Mouse (Mus musculus): Measurements from ENCODE around the gene Limch1.

Limch1 gene

DNA sequence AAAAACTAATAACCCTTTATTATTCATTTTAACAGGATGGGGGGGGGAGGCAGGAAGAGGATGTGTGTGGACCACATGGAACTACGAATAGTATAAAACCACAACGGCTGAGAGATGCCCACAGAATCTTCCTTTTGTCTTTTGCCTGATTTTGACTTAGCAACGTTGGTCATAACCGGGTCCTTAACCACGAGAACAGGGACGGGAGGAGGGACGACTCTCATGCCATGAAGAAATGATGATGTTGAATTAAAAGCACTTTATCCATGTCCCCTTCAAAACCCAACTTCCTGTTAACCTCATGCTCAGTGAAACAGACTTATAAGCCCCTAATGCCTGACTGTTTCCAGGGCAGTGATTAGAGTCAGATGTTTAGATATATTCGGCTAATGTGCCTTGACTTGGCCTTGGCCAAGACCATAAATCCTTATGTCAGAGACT, 41.0 kb downstream of the Limch1 start:
- DNase-seq (ENCODE audit: low spot score), result no peak

DNA sequence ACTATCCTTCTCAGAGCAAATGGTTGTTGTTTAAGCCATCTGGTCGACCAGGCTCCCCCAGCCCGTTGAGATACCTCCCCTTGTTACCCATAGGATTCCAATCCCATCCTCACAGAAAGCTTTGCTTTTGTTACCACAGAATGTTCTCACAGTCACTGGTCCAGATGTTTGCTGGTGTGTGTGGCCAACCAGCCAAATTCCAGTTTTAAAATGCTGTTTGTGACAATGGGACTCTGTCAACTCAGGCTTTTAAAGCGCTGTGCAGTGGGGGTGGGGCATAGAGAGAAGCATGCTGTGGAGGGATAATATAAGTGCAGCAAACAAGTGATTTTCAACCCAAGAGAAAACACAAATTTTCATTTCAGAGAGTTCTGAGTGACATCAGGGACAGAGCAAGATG, 43.4 kb downstream of the Limch1 start:
- no peak for DNase-seq (ENCODE audit: low spot score)

DNA sequence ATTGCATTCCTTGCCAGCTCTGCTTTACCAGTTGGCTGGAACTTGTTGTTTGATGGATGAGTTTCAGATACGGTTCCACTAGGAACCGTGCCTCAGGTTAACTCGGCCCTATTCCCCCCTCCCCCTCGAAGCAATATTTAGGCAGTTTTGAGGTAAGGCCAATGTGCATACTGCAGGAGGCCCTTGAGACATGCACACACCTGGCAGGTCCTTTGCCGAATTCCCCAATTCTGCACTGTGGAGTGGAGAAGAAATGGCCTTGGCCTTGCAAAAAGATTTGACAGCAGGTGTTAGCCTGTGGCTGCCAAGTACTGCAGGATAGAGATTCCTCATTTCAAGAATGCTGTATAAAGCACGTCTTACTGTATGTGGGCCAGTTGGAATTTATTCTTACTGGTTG, 45.5 kb downstream of the Limch1 start:
- no peak for DNase-seq (ENCODE audit: low spot score)

DNA sequence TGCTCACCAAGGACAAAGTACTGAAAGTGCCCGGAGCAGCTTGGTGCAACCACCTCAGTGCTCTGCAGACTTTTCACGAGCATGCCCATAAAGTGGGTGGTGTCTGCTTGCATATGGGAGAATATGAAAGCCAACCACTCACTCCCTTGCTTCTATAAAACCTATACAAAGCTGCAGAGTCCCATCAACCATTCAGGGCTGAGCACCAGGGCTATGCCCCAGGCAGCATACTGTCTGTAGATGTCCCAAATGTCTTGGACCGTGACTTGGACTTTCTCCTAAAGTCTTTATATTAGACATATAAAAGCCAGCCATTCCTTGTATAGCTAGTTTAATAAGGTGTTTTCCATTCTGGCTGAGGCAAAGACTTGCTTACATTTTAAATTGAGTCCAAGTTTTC, 47.6 kb downstream of the Limch1 start:
- no peak for DNase-seq (ENCODE audit: low spot score)

DNA sequence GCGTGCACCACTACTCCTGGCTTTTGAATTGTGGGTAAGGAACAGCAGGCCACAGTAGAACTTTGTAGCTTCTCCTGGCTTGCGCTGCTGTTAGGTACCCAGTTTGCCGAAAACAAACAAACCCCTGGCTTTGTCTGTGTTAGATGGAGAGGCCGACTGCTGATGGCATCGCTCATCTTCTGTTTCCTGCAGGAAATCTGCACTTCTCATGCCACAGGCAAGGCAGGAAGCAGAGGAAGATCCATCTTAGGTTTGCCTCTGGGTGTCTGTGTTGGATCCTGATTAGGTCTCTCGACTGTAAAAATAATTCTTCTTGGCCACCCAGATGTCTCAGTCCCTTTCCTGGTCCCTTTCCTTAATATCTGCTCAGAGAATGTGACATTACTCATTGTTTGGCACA, 51.7 kb downstream of the Limch1 start:
- no peak for DNase-seq (ENCODE audit: low spot score)

DNA sequence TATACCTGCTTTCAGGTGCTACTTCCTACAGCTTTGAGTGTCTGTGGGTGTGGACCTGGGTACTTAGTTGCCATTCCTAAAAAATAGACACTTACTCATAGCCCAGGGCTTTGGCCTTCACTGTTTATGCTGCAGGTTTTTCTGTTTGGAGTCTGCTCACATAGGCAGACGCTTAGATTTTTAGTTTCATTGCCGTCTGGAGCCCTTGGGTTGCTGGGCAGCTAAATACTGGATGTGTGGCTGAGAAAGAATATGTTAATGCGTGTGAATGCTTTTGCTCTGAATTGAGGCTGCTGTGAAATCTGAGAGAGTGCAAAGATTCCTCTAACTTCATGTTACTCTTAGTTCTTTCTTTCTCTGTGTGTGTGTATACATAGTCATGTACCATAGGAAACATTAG, 52.5 kb downstream of the Limch1 start:
- DNase-seq (ENCODE audit: low spot score), result peak; percentile 11

DNA sequence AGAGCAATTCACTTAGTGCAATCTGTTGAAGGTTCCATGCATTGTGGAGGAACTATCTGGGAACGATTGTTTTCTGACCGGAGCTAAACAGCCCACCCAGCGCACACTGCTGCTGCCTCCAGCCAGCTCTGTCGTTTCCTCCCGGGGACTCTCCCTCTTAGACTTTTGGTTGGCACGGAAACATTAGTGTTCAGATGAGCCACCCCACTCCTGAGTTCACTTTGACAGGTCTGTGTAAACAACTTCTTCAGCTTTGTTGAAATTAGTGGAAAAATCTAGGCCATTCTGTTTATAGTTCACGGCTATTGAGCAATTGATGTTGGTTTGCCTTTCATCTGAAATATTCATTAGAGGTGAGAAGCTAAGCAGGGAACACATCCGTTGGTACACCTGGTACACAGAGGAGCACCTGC, 53.0 kb downstream of the Limch1 start:
- DNase-seq (ENCODE audit: low spot score), result no peak

DNA sequence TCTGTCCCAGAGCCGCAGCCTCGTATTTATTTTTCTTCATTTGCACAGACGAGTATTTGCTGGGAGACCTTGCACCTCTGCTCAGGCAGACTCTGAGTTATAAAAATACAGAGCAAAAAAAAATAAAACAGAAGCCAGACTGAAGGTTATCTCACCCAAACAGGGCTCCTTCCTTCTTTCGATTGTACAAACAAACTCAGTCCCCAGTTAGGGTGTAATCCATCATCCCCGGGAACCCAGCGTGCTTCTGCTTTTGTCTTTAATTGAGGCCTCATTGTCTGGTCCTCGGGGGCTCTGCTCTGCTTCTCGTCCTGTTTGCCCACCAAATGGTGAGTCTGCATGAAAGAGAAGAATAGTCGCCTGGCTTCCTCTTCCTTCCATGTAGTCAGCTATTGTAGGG, 54.6 kb downstream of the Limch1 start:
- no peak for DNase-seq (ENCODE audit: low spot score)

DNA sequence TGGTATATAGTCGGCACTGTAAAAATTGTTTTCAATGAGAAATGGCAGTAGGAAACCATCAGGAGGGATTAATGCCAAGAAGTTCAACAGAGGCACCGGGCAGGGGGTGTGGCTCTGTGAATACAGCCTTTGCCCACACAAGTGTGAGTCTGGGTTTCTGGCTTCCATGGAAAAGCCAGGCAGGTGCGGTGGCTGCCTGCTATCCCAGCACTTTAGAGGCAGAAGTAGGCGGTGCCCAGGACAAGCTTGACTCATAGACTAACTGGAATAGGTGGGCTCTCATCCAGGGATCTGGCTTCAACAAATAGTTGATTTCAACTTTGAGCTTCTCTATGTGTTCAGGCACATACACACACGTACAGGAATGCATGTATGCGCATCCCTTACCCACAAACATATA, 55.4 kb downstream of the Limch1 start:
- no peak for DNase-seq (ENCODE audit: low spot score)

DNA sequence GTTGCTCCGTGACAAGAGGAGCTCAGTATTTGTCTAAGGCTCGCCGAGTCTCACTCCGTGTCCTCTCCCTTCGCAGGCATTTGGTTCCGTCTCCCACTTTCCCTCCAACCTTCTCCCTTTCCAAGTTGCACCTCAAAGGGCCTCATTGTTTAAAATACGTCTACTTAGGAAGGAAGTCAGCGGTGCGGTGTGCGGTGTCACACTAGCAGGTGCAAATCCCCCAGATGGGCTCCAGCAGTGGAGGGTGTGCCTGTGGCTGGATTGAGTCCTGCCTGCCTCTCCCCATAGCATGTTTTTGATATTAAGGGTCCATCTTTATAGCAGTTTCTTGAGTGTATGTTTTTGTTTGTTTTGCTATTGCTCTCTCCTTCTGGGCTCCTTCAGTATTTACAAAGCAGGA, 56.6 kb downstream of the Limch1 start:
- no peak for DNase-seq (ENCODE audit: low spot score)

DNA sequence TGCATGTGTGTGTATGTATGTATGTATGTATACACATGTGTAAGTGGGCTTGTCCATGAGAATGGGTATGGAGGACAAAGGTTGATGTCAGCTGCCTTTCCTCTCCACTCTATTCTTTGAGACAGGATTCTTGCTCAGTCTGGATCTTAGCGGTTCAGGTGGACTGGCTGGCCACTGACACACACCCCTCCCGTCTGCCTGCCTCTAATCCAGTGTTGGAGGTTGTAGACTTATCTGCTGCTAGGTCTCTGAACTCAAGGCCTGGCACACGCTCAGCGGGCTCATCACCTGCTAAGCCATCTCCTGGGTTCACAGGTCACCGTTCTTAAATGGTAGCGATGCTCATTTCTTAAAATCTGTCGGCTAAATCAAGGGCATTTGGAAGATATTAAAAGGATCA, 60.7 kb downstream of the Limch1 start:
- no peak for DNase-seq (ENCODE audit: low spot score)

DNA sequence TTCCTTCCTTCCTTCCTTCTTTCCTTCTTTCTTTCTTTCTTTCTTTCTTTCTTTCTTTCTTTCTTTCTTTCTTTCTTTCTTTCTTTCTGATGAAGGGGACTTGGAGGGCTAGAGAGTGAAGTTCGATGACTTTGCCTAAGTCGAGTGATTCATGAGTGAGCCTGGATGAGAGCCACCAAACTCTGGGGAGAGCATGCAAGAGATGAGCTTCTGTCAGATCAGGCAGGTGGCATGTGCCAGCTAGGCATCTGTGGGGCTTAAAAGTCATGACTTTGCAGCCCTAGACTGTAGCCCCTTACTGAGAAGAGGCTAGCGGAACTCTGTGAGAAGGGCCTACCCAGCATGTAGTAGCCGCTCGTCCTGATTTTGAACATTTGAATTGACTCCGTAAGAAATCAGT, 62.1 kb downstream of the Limch1 start:
- no peak for DNase-seq (ENCODE audit: low spot score)

DNA sequence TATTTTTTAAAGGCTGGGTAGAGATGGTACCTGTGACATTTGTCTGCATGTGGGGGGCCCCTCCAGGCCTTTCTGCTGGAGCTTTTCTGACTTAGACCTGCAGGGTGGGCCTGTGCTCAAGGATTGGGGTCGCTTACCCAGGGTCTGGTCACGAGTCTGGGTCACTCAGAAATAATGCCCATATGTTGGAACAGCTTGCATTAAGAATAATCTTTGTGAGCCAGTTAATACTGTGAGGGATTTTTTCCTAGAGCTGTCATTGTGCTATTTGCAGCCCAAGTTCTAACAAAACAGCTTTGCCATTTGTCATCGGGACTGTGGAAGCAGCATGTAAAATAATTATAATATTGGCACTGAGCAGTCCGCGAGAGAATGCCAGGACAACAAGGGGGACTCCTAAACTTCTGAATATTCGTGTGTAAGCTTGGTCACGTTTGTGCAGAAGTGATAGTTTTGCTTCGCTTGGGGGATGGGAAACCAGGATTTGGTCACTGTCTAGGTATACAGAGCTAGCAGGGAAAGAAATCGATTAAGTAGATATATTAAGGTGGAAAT, 63.5 kb downstream of the Limch1 start:
- DNase-seq (ENCODE audit: low spot score), result no peak

DNA sequence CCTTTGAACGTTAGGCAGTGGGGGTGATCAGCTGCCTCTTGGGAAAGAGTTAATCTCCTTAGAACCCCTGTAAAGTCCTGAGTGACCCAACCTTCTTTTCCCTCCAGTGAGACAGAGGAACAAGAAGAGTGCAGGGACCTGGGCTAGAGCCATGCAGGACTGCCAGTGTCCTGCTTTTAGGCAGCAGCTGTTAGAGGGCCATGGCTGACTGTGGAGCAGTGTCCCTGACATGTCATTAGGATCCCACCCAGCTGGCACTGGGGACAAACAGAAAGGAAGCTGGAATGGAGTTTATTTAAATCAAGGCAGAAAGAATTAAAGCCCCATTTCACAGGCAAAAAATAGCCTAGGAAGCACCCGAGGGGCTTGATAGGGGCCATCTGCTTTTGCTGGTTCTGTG, 64.8 kb downstream of the Limch1 start:
- no peak for DNase-seq (ENCODE audit: low spot score)

DNA sequence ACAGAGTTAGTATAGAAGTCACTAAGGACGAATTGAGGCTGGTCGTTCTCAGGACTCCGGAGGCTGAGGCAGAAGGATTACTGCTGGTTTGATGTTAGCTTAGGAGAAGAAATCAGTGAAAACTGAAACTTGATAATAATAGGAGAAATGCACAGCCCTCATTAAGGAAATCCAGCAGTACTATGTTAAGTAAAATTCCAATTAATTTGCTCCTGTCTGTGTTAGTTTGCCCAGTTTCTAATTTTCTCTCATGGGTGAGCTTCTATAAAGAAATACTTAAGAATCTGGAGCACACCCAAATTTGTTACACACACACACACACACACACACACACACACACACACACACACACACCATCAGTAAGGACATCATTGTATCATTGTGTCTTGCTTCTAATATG, 69.0 kb downstream of the Limch1 start:
- DNase-seq (ENCODE audit: low spot score), result no peak

DNA sequence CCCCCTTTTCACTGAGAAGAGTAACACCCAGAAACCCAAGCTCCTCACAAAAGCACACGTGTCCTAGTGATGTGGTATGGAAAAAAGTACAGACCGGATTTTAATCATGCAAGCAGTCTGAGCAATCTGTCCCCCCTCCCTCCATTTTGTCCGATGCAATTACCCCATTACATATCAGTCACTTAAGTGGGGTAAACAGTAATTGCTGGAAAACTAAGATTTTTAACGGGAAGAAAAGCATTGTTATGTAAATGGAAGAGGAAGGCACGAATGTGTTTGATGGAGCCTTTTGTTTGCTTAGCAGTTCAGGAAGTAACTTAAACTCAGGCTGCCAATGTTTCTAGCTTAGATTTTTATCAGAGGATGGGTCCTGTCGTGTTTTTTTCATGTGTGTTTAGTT, 70.2 kb downstream of the Limch1 start:
- no peak for DNase-seq (ENCODE audit: low spot score)

DNA sequence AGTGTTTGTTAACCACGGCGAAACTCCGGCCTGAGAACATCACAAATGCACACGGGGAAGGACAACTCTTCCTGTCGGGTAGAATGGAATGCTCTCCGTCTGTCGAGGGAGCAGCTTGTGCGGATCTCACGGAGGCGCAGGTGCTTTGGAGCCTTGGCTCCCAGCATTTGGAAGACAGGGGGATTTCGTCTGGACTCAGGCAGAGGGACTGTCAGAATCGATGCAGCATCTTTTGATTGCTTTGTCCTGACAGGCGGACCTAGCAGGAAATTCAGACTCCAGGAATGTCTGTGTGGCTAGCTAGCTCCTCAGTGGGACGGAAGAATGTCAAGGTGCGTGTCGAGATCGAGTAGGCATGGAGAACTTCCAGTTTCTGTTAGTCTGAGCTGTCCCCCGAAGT, 71.1 kb downstream of the Limch1 start:
- DNase-seq (ENCODE audit: low spot score), result no peak

DNA sequence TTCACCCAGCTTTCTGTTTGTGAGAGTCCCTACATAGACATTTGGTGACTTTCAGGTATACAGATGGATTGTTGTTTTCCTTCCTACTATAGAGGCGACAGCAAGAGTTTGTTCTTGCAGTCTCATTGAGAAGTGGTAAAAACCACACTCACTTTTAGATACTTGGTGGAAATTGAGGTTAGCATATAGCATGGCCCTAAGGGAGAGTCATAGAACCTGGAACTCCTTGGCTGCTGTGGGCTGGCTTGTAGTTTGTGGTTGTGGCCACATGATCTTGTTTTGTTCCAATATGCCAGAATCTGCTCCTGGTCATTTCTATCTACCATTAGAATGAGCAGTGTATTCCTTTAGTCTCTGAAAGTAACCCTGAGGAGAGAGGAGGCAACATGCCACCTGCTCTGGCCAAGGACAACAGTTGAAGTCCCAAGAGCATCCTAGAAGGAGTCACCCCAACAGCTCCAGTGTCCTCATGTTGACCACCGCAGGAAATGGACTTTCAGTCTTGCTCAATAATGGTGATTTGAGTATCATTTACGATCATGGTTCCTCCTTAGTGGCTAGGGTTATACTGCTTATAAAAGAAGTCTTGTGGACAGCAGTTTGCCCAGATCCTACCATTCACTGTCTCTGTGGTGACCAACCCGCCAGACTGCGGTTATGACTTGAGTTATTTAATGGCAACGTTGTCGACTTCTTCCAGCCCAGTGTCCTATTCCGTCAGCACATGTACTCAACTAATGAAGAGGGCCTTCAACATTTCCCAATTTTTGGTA, 71.7 kb downstream of the Limch1 start:
- DNase-seq (ENCODE audit: low spot score), result no peak

DNA sequence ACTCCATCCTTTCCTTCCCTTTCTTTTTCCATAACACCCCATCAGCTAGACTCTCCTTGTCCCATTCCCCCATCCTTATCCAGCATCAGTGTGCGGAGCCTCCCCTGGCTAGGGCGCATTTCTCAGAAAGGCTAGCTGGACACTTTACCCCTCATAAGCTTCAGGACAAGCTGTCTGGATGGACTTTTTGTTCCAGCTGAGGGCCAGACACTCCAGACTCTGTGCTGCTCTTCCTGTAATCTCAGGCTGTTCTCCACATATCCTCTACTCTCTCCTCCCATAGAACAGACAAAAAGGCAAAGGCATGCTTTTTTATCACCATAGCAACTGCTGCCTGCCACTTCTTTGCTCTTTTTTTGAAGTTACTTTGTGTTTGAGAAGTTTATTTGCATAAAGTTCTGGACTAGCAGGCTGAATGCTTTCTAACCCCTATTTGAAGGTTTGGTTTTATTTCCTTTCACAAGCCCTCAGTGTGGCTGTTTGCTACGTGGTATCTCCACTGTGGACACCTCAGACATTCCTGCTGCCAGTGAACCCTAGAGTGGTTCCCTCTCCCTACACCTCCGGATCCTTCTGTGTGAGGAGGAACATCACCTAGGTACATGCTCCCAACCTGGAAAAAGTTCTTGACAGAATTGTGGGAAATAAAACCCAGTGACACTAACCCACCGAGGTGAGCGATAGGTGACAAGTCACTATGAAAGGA, 77.0 kb downstream of the Limch1 start:
- DNase-seq (ENCODE audit: low spot score), result no peak

DNA sequence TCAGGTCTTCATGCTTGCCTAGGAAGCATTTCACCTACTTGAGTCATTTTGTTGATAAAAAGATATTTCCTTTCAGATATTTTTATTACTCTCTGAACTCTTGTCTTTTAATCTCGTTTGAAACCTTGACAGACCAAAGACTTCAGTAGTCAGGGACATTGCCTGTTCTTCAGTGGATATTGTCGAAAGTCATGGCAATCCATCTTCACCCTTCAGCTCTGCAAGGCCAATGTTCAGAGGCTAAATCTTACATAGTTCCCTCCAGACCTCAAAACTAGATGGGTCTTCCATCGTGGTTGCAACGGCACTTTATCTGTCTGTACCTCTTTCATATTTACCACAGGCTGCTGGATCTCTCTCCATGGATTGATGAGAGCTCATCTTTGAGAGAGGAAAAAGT, 80.0 kb downstream of the Limch1 start:
- no peak for DNase-seq (ENCODE audit: low spot score)

DNA sequence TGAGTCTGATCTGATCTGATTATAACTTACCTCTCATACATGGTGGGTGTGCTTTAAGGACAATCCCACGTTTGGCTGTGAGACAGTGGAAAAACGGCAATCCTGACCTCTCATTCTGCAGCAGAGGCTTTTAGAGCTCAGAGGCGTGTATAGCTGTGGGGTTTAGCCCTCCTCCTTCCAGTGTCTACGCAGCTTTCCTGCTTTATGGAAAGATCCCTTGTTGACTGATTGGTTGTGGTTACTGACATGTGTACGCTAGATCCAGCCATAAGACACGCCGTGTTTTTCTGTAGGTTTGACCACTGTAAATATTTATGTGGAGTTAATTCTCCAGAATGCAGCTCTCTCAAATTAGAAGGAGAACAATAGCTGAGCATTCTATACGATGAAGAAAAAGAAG, 81.2 kb downstream of the Limch1 start:
- no peak for DNase-seq (ENCODE audit: low spot score)

DNA sequence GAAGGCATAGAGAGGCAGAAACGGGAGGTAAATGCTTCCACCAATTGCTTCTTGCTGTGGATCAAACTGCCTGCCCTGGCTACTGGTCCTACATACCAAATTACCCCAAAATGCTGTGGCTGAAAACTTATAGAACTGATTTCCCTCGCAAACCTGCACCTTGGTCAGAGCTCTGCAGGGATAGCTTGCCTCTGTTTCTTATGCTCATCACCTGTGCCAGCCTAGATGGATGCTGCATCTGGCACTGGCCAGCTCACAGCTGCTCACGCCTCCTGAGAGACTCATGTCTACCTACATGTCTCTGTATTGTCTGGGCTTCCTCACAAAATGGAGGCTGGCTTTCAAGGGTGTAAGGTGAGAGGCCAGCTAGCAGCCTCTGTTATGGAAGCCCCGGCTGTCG, 83.9 kb downstream of the Limch1 start:
- no peak for DNase-seq (ENCODE audit: low spot score)

DNA sequence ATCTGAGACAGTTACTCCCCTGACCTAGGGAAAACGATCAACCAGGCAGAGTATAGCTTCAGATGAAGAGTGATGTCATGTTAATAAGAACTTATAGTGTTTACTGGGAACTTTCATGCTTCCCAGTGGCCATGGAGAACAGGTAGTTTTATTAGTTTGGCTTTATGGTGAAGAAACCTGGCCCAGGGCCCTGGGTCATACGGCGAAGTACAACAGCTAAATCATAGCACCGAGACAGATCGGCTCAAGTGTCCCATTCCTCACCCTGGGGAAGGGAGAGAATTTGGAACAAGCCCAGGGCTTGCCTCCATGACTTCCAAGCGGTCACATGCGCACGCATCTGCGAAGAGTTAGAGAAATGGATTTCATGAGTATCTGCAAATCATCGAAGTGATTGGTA, 84.6 kb downstream of the Limch1 start:
- no peak for DNase-seq (ENCODE audit: low spot score)

DNA sequence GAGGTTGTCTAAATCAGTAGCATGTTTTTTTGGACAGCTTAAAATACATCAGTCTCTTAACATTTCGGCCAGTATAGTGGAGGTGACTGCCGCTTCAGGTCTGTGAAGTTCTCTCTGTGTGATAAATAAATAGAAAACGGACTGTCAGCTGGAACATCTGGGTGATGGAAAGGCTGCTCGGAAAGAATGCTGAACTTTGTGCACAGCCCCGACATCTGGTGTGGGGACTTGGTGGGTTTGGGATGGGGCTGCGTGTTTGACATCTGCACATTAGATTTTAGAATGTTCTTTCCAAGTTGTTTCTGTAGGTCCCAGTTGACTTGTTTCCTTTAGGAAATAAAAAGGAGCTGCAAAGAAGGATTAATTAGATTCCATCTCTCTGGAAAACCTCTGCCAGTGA, 89.1 kb downstream of the Limch1 start:
- no peak for DNase-seq (ENCODE audit: low spot score)

Measured in testis, postnatal 14 days (tissue).